Mouse (Mus musculus) cerebellum, adult 2 months (tissue): Measurements from ENCODE around the gene Cdhr5.

Source experiments
- CTCF ChIP-seq: fragments of 200-500 bp; IDR thresholded peaks from 2 replicates; pipeline ENCODE4 v1.5.1; 2011; ENCODE audit warnings: low read depth, mild to moderate bottlenecking, control low read depth, low read length, moderate library complexity, borderline replicate concordance; ENCODE audit not compliant: insufficient read depth
- POLR2A ChIP-seq: fragments of 200-500 bp; IDR thresholded peaks from 2 replicates; pipeline ENCODE4 v1.6.1; 2011; ENCODE audit warnings: low read length, control low read depth, borderline replicate concordance; ENCODE audit not compliant: insufficient read depth

- TF ChIP-seq POLR2A (no peak), CTCF (no peak)
Observed at GRCm38 (mm10) chr7:141291921-141292582, 15.5 kb upstream of the Cdhr5 start, which contains the start of gene Drd4.
